Mouse (Mus musculus): ENCODE results near the gene Cmtm6.

GRCm38 (mm10) chr9:114731011-114731755 lies at the start of gene Cmtm6:
- TF ChIP-seq CTCF (IDR thresholded peaks at IDR 0.05; ENCODE audit: low read depth, low read length): peak; percentile 47
- peak; percentile 93 for TF ChIP-seq POLR2A (IDR thresholded peaks at IDR 0.05; ENCODE audit: extremely low read depth, insufficient read depth, low read length)

All from liver, adult 2 months (tissue).